Mouse (Mus musculus): ENCODE measurements around the gene Trhr2. TPM values are rescaled to one million over a fixed set of nuclear protein-coding genes. Genes with fewer than 3 reads are reported as not detected.

Gene Trhr2
- polyA plus RNA-seq, 1 experiment from 2014 or later: 0.12 TPM

DNA sequence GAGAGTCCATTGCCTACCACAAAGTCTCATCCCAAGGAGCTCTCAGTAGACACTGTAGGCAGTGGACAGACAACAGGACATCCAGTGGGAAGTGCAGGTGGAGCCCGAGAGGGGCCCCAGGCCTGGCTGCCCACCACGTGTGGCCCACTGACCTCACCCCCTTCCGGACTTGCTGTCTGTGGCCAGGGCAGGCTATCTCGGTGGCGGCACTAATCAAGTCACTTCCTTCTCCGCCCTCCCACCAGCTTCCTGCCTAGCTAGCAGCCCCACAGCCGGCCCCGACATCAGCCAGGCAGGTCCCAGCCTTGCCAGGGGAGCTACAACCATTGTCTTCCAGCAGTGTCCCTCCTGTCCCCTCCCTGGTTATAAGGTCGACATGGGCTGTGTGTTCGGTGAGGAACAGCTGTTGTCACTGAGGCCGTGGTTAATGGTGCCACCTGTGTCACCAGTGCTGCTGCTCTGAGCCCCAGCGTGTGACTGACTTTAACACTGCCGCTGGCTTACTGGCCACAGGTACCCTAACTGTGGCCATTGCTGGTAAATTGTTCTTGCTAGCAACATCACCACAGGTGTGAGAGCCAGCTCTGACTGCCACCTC is 45.5 kb downstream of the Trhr2 start:
- Histone ChIP-seq H3K9ac (replicated peaks) (no peak overlapping the region), H3K27me3 (replicated peaks) (no peaks in the 10 kb centered on the region), H3K36me3 (no peaks in the 10 kb centered on the region), H3K27ac (replicated peaks) (no peak overlapping the region), H3K9me3 (replicated peaks) (no peaks in the 10 kb centered on the region), H3K4me3 (replicated peaks) (no peak overlapping the region), H3K4me2 (no peak overlapping the region), H3K4me1 (no peaks in the 10 kb centered on the region)
- 54% methylated on average over 13 of the region's 13 CpGs for WGBS
- ATAC-seq (ENCODE audit: low FRiP score): no peak

DNA sequence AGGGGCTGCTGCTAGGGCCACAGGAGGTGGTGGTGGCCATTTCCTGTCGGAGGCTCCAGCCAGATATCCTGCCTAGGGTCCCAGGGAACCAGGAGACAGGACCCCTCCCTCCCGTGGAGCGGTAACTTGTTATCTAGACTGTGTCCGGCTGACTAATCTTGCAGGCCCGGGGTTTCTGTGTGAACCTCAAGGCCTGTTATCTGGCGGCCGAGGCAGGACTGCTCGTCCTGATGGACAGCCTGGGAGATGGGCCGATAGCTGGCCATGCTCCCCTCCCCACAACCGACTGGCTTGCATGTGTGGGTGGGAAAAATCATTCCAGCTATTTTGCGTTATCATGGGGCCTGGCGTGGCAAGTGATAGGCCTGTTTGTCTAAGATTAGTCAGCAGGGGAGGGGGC is 47.2 kb downstream of the Trhr2 start:
- Histone ChIP-seq H3K4me1 (no peaks in the 10 kb centered on the region), H3K27me3 (replicated peaks) (no peaks in the 10 kb centered on the region), H3K36me3 (no peaks in the 10 kb centered on the region), H3K27ac (replicated peaks) (no peak overlapping the region), H3K4me3 (replicated peaks) (no peak overlapping the region), H3K4me2 (no peak overlapping the region), H3K9ac (replicated peaks) (no peak overlapping the region), H3K9me3 (replicated peaks) (no peaks in the 10 kb centered on the region)
- ATAC-seq (ENCODE audit: low FRiP score): no peak
- whole genome bisulfite sequencing: 74% methylated on average over 12 of the region's 12 CpGs

DNA sequence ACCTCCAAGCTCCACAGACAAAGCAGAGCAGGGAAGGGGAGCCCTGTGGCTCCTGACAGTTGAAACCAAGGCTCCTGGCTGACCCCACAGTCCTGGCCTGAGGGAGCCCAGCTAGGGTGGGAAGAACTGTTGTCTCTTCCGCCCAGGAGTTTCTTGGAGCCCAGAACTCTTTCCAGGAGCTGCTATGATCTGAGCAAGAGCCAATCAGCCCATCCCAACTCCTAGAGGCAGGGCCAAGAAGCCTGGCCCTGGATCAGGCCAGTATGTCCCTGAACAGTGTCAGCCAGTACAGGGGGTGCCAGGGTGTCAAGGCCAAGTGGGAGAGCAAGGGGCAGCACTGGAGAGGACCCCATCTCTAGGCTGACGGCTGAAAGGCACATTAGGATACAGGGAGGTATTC is 48.0 kb downstream of the Trhr2 start:
- ATAC-seq (ENCODE audit: low FRiP score): no peak
- Histone ChIP-seq H3K9ac (replicated peaks) (no peak overlapping the region), H3K27me3 (replicated peaks) (no peaks in the 10 kb centered on the region), H3K4me3 (replicated peaks) (no peak overlapping the region), H3K36me3 (no peaks in the 10 kb centered on the region), H3K9me3 (replicated peaks) (no peaks in the 10 kb centered on the region), H3K4me2 (no peak overlapping the region), H3K27ac (replicated peaks) (no peak overlapping the region), H3K4me1 (peaks cover 2% of the 10 kb centered on the region; the same call in 1 of the 2 replicates)
- WGBS: 85% methylated on average over 2 of the region's 2 CpGs

DNA sequence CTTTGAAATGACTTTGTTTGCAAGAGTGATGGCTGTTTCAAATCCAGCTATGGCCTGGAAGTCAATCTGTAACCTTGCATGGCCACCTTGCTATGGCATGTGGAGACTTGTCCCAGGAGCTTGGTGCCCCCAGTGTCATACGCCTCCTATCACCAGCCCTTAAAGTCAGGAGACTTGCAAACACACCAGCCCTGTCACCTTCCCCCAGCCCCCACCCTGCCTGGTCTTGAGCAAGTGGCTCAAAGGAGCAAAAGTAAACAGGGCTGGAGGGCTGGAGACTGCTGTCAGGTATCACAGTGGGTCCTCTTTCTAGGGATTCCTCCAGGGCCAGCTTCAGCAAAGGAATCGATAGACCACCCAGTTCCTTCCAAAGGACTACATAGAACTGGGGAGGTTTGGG is 49.4 kb downstream of the Trhr2 start:
- Histone ChIP-seq H3K27me3 (replicated peaks) (no peaks in the 10 kb centered on the region), H3K4me1 (peaks cover 15% of the 10 kb centered on the region), H3K4me3 (replicated peaks) (no peak overlapping the region), H3K4me2 (no peak overlapping the region), H3K9ac (replicated peaks) (no peak overlapping the region), H3K27ac (replicated peaks) (no peak overlapping the region), H3K9me3 (replicated peaks) (no peaks in the 10 kb centered on the region), H3K36me3 (no peaks in the 10 kb centered on the region)
- ATAC-seq (ENCODE audit: low FRiP score): no peak
- WGBS: 86% methylated on average over 2 of the region's 2 CpGs

DNA sequence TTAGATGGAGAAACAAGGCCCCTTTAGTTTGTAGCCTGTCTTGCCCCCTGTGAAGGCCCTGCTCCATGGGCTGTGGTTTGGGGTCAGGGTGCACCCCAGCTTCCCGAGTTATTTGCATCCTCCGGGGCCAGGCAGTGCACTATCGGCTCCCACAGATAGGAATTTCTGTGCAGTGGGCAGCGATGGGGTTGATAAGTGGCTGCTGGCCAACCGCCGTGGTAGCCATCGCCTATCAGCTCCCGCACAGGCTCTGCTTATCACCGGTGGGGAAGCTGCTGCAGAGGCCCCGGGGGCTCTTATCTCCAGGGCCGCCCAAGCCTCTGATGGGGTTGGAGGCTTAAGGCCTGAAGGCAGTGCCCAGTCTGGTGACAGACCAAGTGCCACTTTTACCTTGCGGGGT is 51.3 kb downstream of the Trhr2 start:
- WGBS: 85% methylated on average over 12 of the region's 12 CpGs
- ATAC-seq (ENCODE audit: low FRiP score): no peak
- no peak overlapping the region for H3K9ac ChIP-seq (replicated peaks)
- H3K27ac ChIP-seq (replicated peaks): no peak overlapping the region
- H3K4me1 ChIP-seq: peaks cover 15% of the 10 kb centered on the region
- no peak overlapping the region for H3K4me2 ChIP-seq
- H3K9me3 ChIP-seq (replicated peaks): no peaks in the 10 kb centered on the region
- H3K27me3 ChIP-seq (replicated peaks): no peaks in the 10 kb centered on the region
- no peaks in the 10 kb centered on the region for H3K36me3 ChIP-seq
- H3K4me3 ChIP-seq (replicated peaks): no peak overlapping the region

DNA sequence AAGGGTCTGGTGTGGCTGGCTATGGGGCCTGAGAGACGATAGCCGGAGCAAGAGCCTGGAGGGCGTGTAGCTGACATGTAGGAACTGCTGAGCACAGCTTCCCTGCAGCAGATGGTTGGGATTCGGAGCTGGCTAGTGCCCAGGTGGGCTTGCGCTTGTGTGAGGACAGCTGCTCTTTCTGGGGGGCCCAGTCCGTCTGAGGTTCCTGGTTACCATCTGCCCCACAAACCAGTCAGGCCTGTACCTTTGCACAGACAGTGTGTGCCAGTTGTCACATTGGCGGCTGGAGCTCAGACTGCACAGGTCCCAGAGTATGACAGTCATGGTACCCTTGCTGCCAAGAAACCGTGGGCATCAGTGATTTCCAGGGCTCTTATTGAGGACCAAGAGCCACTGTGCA is 52.7 kb downstream of the Trhr2 start:
- H3K27me3 ChIP-seq (replicated peaks): no peaks in the 10 kb centered on the region
- peaks cover 15% of the 10 kb centered on the region for H3K4me1 ChIP-seq
- 67% methylated on average over 8 of the region's 8 CpGs for WGBS
- H3K36me3 ChIP-seq: no peaks in the 10 kb centered on the region
- no peak for ATAC-seq (ENCODE audit: low FRiP score)
- H3K27ac ChIP-seq (replicated peaks): no peak overlapping the region
- no peak overlapping the region for H3K4me3 ChIP-seq (replicated peaks)
- H3K4me2 ChIP-seq: no peak overlapping the region
- no peak overlapping the region for H3K9ac ChIP-seq (replicated peaks)
- H3K9me3 ChIP-seq (replicated peaks): no peaks in the 10 kb centered on the region

Other genes starting within 250 kb of the Trhr2 start
- 1.00 and 1.4 TPM in 2 replicates for gene Zfpm1, start 78.6 kb downstream of the Trhr2 start, polyA plus RNA-seq (2015; fragmentation: Nextera tagmentation; extraction: Ambion mirVana)
- gene Zc3h18, start 15.9 kb upstream of the Trhr2 start, polyA plus RNA-seq (2015; fragmentation: Nextera tagmentation; extraction: Ambion mirVana): 30.6 and 35.3 TPM in 2 replicates
- gene Il17c, start 61.3 kb upstream of the Trhr2 start, polyA plus RNA-seq (2015; fragmentation: Nextera tagmentation; extraction: Ambion mirVana): not detected in 2 replicates
- gene Cyba, start 72.2 kb upstream of the Trhr2 start, polyA plus RNA-seq (2015; fragmentation: Nextera tagmentation; extraction: Ambion mirVana): 46.0 and 94.9 TPM in 2 replicates
- 65.9 and 73.2 TPM in 2 replicates for gene Mvd, start 82.7 kb upstream of the Trhr2 start, polyA plus RNA-seq (2015; fragmentation: Nextera tagmentation; extraction: Ambion mirVana)
- 0.12 and 1.1 TPM in 2 replicates for gene Snai3, start 100.0 kb upstream of the Trhr2 start, polyA plus RNA-seq (2015; fragmentation: Nextera tagmentation; extraction: Ambion mirVana)
- 34.9 and 36.8 TPM in 2 replicates for gene Rnf166, start 115.3 kb upstream of the Trhr2 start, polyA plus RNA-seq (2015; fragmentation: Nextera tagmentation; extraction: Ambion mirVana)
- gene Ctu2, start 115.4 kb upstream of the Trhr2 start, polyA plus RNA-seq (2015; fragmentation: Nextera tagmentation; extraction: Ambion mirVana): 66.2 and 80.2 TPM in 2 replicates
- 2.1 and 5.1 TPM in 2 replicates for gene Piezo1, start 190.6 kb upstream of the Trhr2 start, polyA plus RNA-seq (2015; fragmentation: Nextera tagmentation; extraction: Ambion mirVana)
- 6.8 and 15.4 TPM in 2 replicates for gene Cdt1, start 207.3 kb upstream of the Trhr2 start, polyA plus RNA-seq (2015; fragmentation: Nextera tagmentation; extraction: Ambion mirVana)
- gene Aprt, start 216.2 kb upstream of the Trhr2 start, polyA plus RNA-seq (2015; fragmentation: Nextera tagmentation; extraction: Ambion mirVana): 189 and 207 TPM in 2 replicates